Mouse (Mus musculus): ENCODE results near the gene Rxra.

The Rxra gene

DNA sequence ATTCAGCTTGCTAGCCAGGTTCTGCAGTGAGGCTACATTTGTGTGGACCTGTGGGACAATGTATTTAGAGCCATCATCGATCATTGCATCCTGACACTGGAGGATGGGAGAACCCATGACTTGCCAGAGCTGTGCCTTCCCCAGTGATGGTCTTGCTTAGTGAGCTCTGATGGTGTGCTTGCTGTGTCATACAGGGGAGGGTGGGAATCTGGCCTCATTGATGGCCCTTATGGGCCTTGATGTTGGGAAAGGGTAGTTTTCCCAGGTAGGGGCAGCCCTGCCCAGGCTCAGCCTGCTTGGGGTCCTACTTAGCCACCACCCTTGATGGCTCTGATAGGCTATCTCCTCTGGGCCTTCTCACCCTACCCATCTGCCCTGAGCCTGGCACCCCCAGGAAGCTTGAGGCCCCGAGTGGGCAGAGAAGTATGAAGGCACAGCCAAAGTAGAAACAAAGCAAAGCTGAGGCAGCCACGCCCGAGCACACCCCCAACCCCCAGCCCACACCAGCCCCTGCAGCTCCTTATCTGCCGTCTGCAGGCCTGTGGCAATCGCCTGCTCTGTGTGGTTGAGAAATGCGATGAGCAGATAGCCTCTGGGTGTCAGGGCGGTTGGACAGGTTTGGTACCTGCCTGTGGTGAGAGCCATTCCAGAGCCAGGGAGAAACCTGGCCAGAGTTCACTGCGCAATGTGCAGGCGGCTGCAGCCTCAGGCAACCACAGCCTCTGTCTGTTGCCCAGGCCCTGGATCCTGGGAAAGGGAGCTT, 26.8 kb downstream of the Rxra start:
- DNase-seq (ENCODE audit: low spot score), result no peak

DNA sequence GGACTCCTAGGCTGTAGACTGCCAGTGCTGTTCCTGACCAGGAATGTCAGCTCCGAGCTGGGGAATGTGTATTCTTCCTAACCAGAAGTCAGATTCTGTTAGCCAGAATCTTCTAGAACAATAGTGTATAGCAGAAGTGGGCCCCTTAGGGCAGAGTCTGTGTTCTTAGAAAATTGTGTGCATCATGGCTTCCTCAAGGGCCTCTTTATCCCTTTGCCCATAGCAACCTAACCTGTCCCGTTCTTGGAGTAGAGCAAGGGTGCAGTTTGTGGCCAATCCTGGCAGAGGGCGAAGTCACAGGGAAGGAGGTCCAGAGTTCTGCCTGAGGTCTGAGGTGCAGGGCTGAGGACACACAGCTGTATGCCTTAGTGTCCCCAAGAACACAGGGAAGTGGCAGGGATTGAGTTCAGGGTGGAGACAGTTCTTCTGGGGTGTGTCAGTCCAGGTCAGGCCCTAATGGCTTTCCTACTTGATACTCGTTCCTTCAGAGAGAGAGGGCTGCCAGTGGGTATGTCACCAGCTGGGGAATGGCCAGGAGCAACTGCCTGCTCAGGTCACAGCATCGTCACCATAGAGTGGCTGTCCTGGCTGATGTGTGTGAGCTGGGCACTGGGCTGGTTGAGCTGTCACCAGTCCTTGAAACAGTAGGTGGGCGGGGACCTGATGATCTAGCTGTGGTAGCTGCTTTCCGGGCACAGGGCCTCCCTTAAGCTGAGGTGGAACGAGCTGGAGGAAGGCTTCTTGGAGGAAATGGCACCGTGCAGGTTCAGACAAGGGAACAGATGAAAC, 27.8 kb downstream of the Rxra start:
- DNase-seq (ENCODE audit: low spot score), result no peak

DNA sequence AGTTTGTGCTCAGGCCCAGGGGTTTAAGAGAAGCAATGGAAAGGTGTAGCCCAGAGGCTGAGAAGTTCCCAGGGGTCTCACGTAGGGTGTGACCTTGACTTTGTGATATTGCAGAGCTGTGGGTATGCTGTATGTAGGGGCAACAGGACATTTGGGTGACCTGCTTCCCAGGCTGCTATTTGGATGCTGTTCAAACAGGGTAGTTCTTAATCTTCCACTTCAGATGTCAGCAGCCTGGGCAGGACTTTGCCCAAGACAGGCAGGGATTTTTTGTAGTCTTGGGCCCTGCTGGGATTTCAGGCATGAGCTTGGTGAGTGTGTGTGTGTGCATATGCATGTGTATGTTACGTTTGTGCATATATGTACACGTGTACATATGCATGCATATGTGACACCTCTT, 28.4 kb downstream of the Rxra start:
- DNase-seq (ENCODE audit: low spot score), result no peak

DNA sequence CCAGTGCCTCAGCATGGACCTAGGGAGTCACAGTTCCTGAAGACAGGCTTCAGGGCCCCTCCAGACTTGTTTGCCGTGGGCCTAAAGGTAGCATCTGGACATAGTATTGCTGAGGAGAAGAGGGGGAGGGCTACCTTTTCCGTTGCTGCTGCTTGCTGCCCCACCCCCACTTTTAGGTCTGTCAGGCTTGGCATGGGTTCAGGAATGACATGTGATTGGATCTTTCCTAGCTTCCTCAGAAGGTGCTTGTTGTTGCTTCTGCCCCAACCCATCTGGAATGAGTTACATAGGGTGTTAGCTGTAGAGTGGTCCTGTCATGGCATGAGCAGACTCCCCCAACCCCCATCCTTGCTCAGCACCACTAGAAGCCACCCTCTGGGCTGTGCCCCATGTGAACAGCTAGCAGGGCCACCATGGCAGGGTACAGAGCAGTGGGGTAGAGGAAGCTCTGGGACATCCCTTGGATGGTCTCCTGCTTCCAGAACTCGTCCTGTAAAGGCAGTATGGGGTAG, 34.7 kb downstream of the Rxra start:
- no peak for DNase-seq (ENCODE audit: low spot score)

DNA sequence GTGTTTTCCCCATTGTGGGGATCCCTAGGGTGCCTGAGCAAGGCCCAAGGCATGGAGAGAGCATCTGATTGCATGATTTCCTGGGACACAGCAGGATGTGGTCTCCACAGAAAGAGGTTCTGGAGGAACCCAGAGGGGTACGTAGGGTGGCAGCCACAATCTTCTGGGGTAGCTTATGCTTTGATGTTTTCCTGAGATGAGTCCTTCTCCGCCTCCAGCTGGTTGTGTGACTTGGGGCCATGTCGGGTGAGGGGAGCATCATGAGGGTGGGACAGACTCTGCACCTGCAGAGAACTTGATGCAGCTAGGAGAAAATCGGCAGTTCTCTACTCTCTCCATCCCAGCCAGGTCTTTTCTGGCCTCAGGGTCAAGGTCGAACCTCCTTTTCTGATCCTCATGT, 36.4 kb downstream of the Rxra start:
- no peak for DNase-seq (ENCODE audit: low spot score)

DNA sequence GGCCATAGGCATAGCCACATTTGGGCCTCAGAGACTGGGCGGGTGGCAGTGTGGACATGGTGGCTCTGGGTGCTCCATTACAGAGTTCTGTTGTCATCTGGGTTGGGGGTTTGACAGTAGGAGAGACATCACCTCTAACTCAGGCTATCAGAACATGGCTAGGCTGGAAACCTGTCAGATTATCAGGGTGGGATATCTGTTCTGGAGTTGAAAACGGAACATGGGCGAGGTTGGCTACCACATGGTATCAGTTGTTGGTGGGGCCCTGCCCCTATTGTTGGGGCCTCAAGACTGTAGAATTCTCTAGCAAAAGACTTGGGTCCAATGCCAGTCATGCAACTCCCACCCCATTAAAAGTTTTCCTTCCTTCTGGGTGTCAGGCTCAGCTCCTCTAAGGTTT, 37.1 kb downstream of the Rxra start:
- DNase-seq (ENCODE audit: low spot score), result no peak

DNA sequence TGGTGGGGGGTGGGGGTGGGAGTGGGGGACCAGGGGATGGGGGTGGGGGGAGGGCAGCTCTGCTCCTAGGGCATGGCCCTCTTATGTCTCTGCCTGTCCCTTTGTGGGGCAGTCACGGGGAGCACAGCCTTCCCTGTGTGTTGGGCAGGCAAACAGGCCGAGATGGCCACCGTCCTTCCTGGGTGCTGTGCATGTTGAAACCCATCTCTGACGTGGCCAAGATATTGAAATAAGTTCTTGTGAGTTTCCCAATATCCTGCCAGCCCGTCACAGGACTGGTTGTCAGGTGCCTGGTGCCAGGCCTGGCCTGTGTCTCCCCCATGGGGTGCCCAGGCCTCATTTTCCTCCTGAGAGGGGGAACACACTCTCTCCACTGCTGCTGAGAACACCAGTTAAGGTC, 37.9 kb downstream of the Rxra start:
- no peak for DNase-seq (ENCODE audit: low spot score)

DNA sequence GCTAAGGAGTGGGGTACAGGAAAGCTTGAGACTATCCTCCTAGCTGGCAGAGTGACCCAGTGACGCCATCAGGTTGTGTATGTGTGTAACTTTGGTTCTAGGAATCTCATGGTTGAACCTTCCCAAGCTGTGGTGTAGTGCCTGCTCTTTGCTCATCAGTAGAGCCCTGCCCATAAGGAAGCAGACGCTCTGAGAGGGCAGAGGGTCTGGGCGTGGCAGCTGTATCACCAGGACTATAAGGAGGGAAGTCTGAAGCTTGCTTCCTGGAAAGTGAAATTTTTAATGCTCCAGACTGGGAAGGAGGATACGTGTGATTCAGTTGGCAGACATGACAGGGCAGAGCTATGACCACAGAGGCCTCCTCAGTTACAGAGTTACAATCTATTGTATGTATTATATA, 39.0 kb downstream of the Rxra start:
- no peak for DNase-seq (ENCODE audit: low spot score)

DNA sequence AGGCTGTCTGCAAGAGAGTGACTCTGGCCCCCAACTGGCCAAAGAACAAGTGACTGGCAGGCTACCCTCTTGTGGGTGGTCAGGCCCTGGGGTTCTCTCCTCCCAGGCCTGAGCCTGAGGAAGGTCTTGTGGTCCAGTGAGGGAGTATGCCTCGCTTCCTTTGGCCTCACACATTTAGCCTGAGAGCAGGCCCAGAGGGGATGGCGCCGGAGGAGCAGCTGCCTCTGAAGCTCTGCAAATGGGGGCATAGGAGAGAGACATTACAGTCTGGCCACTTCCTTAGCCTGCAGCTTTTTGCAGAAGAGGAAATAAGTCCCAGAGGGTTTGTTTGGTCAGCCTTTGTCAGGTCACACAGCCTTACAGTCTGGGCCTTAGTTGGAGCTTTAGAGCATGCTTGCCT, 40.1 kb downstream of the Rxra start:
- DNase-seq (ENCODE audit: low spot score), result no peak

DNA sequence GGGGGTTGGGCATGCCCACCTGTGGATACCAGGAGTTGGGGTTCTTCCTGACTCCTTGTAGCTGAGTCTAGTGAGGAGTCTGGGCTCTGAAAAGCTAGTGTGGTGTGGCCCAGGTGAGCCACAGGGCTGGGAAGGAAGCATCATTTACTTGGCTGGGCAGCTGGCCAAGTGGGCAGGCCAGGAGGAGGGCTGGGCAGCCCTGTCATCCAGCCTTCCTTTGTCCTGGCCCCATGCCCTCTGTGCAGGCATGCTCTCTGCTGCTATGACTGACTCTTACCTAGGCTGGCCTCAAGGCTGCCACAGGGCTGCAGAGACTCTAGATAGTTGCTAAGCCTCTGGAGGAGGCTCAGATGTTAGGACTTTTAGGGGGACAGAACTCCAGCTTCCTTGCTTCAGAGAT, 42.0 kb downstream of the Rxra start:
- peak; percentile 71 for DNase-seq (ENCODE audit: low spot score)

DNA sequence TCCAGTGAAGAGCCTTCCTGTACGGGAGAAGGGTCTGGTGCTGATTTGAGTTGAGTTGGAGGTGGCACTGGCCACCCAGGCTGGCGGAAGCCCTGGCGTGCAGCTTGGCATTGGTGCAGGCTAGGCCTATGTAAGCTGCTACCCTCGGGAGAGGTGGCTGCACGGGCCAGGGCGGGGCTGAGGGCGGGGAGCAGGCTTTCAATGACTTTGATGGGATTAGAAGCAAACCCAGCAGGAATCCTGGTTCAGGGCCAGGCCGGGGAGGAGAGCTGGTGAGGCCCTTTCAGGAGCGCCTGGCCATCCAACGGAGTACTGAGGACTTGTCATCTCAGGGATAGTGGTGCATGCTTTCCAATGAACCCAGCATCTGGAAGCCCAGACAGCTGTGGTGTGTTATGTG, 43.4 kb downstream of the Rxra start:
- no peak for DNase-seq (ENCODE audit: low spot score)

DNA sequence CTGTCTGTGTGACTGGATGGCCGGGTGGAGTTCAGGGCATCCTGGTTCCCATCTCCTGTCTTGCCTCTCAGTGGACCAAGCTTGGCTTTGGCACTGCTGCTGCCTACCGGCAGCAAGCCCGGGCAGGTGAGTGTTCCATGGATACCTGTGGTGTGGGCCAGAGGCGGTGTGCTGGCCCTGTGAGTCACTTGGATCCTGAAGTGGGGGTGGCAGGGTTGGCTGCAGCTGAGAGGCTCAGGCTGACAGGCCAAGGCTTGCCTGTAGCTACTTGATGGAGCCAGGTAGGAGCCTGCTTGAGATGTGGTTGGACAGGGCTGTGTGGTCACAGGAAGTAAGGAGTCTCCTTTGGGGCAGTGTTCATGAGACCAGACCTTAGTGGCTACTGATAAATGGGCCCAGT, 45.4 kb downstream of the Rxra start:
- no peak for DNase-seq (ENCODE audit: low spot score)

DNA sequence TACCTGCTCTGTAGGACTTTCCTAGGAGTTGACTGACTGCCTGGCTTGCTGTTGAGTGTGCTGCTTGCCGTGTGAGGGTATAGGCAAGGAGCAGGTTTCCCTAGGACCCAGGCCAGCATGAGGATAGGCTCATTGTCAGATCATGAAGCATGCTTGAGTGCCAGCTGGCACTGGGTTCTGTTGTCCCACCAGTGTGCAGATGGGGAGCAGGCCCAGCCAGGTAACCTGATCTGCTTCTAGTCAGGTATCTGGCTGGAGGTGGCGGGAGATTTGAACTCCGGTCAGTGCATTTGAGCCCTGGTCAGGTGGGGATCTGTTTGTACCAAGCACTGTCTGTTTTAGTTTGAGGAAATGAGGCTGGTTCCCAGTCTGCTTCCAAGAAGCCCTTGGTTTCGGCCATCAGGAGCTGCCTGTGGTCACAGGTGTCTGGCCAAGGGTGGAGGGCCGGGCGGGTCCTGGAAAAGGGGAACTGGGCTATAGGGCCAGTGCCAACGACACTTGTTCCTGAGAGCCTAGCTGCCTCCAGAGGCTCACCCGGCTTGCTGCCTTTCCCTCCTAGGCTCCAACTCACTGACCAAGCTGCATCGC, 48.6 kb downstream of the Rxra start:
- DNase-seq (ENCODE audit: low spot score), result no peak

DNA sequence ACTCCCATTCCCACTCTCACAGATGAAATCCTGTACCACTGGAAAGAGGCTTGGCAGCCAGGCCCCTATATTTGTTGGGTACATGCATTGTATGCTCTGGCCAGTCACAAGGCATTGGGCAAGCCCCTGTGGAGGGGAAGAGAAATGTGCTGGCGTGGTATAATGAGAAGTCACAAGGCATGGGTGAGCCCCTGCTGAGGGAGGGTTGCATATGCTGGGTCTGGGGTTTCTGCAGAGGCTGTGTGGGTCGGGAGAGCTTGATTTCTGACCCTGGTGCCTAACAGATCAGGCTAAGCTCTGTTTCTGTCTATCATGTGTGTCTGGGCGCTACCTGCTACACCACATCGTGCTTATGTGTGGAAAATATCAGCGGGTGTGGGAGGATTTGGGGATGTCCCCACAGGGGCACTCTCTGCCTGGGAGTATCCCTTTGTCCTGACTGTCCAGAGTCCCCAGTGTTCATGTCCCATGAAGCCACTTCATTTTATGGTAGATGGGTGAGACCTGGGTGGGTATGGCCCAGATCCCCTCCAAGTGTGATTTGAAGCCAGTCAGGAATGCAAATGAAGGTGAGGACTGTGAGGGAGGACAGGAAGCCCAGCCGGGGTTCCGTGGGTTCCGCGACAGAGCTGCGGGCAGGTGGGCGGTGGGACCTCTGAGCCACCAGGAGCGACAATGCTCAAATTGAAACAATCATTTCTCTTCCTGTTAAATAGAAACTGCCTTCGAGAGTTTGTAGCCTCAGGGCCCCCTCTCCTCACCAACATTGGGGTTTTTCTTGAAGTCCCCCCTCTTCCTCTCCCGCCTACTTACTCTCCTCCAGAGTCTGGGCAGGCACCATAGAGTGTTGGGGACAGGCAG, 52.0 kb downstream of the Rxra start:
- no peak for DNase-seq (ENCODE audit: low spot score)

DNA sequence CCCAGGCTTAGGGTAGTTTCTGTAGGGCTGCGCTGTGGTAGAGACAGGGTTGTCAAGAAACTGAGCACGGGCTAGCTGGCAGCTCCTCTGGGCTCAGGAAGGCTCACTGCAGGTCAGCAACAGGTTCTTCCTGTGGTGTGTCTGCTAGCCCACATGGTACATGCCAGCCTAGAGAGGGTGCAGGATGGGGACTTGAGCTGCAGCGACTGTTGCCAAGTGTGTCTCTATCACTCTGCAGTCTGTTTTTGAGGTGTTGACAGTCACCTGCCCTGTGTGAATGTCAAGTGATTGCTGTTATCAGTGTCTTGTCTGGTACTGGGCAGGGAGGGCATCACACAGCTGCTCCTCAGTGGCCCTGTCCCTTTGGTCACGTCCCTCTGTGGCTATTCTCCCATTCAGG, 52.8 kb downstream of the Rxra start:
- no peak for DNase-seq (ENCODE audit: low spot score)

DNA sequence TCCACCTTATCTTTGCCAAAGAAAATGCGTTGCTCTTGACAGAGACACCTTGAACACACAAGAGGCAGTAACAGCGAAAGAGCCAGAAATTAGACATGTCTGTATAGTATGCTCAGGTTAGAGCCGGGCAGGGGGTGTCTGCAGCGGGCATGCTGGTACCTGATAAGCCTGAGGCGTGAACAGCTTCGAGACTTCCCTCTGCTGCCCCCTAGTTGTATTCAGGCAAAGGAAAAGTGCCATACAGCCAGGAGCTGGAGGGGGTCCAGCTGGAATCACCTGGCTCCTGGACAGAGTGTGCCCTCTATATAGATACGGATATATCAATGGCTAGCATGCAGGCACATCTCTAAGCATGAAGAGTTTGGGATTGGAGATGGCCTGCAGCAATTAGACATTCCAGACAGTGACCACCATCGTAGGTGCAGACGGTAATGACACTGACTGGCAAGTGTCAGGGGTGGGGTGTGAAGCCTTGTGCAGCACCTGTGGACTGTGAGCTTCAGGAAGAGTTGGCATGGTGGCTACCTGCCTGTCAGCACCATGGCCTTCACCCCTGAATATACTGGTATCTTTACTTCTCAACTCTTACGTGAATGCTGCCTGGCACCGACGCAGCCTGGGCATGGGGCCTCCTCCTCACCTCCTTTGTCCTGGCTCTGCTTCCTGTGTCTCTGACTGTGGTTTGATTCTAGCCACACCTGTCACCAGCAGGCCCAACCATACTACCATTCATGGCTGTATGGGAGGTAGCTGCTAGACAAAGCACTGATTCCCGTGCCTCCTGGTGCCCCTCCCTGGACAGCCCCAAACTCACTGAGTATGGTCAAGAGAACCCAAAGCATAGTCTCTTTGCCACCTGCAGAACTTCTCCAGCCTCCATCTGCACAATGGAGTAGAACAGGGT, 54.0 kb downstream of the Rxra start:
- DNase-seq (ENCODE audit: low spot score), result no peak

DNA sequence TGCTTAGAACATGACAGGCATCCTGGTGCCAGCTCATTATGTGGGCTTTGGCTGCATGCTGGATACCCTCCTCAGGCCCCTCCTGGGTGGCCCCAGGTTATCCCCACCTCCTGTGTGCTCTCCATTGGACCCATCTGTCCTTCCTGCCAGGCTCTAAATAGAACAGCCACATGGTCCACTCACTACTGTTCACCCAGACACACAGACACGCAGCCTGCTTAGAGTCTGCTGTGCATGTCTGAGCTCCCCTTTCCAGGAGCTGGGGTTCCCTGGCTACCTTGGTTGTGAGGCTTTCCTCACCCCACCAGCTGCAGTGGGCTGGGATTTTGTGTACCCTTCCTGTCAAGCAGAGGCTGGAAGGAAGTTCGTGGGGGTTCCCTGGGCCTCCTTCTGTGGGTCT, 56.8 kb downstream of the Rxra start:
- no peak for DNase-seq (ENCODE audit: low spot score)

DNA sequence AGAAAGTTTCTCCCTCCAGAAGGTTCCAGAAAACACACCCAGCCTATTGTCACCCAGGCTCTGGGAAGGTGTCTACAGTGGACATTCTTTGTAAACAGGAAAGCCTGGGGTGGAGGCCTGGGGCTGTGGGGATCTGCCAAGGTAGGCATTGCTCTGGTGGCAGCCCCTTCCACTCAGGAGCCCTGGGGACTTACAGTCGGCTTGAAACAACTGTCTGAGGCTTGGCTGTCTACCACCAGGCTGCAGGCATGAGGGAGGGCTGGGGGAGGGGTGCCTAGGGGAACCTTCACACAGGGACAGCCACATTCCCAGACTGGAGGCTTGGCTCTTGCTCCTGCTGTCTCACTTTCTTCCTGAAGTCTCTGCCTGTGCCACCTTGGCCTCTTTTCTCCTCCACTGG, 58.1 kb downstream of the Rxra start:
- peak; percentile 58 for DNase-seq (ENCODE audit: low spot score)

DNA sequence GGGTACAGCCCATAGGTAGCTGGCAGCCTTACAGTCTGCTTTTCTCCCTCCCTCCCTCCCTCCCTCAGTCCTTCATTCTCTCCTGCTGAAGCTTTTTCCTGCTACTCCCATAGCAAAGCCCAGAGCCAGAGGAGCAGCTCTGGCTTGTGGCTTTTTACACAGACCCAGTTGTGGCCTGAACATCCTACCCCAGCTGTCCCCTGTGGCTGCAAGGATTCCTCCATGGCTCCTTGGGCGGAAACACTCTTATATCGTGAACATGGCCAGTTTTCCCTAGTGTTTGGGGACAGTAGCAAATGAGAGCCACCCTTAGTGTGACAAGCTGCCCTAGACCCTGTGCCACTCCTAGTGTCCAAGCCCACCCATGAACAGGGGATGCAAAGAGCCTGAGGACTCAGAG, 58.6 kb downstream of the Rxra start:
- no peak for DNase-seq (ENCODE audit: low spot score)

DNA sequence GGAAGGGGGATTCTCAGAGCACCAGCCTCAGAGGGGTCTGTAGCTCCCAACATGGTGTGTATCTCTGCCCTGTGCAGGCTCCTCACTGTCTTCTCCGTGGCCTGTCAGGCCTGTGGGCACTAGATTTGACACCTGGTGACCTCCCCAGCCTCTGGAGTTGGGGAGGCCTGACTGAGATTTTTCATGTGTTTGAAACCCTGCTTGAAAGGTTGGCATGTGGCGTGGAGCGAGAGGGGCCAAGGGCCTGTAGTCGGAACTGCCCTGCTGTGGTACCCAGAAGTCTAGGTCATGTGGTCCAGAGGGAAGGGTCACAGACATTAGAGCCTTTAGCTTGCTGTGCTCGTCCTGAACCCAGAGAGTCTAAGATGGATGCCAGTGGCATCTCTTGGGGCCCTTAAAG, 60.6 kb downstream of the Rxra start:
- no peak for DNase-seq (ENCODE audit: low spot score)

DNA sequence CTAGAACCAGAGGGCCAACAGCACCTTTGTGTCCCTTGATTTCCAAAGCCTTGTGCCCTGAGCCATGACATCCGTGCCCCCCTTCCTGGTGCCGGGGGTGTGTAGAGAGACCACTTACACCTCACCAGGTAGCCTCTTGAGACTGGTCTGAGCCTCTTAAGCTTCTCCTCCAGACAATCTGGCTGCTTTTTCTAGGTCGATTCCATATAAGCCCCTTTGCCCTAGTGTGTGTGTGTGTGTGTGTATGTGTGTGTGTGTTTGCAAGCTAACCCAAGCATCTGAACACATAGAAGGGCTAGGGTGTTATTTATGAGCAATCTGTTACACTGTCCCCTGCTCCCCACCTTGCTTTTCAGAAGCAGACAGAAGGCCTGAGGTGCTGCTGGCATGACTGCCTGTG, 62.2 kb downstream of the Rxra start:
- no peak for DNase-seq (ENCODE audit: low spot score)

Measured in testis, postnatal 10 days (tissue).